ENCODE assay signal across 8 mouse cellular contexts in genomic region chr2:165159055-165159688, GRCm38 (mm10).
A peak's percentile ranks its signal among the peaks of the same experiment; 100 is the strongest.
DNase-seq lines count a peak whose midpoint lies in the region; ATAC-seq and TF ChIP-seq lines count a peak whose summit lies in the region.

No protein-coding gene starts in this region.

- H3K9me3 ChIP-seq in limb, embryonic 10.5 days (replicated peaks) = no peaks in the 10 kb centered on the region
- no peaks in the 10 kb centered on the region for H3K9me3 ChIP-seq in neural tube, embryonic 11.5 days (ENCODE audit: control insufficient read depth, low read length)

- WGBS in limb, embryonic 10.5 days = 22% methylated on average over 15 of the region's 15 CpGs
- 16% methylated on average over 15 of the region's 15 CpGs for WGBS in neural tube, embryonic 11.5 days
- WGBS in cerebellum, adult 2 months = 55% methylated on average over 15 of the region's 15 CpGs

- no peak for TF ChIP-seq POLR2A in brain, embryonic 14.5 days (IDR thresholded peaks at IDR 0.05; ENCODE audit: borderline replicate concordance, extremely low read depth, insufficient read depth, insufficient read length, poor library complexity, severe bottlenecking)
- no peak for TF ChIP-seq POLR2A in cerebellum, adult 2 months (IDR thresholded peaks at IDR 0.05; ENCODE audit: borderline replicate concordance, insufficient read depth, low read length)

- peaks cover 17% of the 10 kb centered on the region for H3K4me1 ChIP-seq in limb, embryonic 10.5 days
- peaks cover 9% of the 10 kb centered on the region; the same call in 1 of the 2 replicates for H3K4me1 ChIP-seq in neural tube, embryonic 11.5 days (ENCODE audit: control insufficient read depth, insufficient read depth, low read length)
- 0 out of 2 replicates have a peak, but pooled peaks cover 5% of the 10 kb centered on the region for H3K4me1 ChIP-seq in cerebellum, adult 2 months (ENCODE audit: control insufficient read depth, insufficient read depth, low read length)

- intact Hi-C loops in gastrocnemius, adult 2 months (cut with DNase I) = no loop called here
- intact Hi-C loops in heart, postnatal 36 days (cut with DNase I) = no loop called here

- peaks cover 55% of the 10 kb centered on the region for H3K27me3 ChIP-seq in limb, embryonic 10.5 days (ENCODE audit: low read depth, poor library complexity, severe bottlenecking)
- H3K27me3 ChIP-seq in neural tube, embryonic 11.5 days (ENCODE audit: control insufficient read depth, insufficient read depth, low read length) = peaks cover 2% of the 10 kb centered on the region; the same call in 1 of the 2 replicates
- H3K27me3 ChIP-seq in cerebellum, adult 2 months (ENCODE audit: control insufficient read depth, insufficient read depth, low read length) = no peaks in the 10 kb centered on the region

- DNase-seq in gastrocnemius, adult 2 months = peak; percentile 44
- DNase-seq in gastrocnemius, postnatal 25 days = no peak
- DNase-seq in brain, embryonic 14.5 days (ENCODE audit: low read depth) = peak; percentile 70
- DNase-seq in heart, postnatal 36 days = peak; percentile 36 to 48
- DNase-seq in limb, embryonic 10.5 days (ENCODE audit: low spot score) = peak; percentile 85
- DNase-seq in neural tube, embryonic 11.5 days (ENCODE audit: low spot score) = peak; percentile 73
- no peak for DNase-seq in cerebellum, adult 2 months
- DNase-seq in left cerebral cortex, adult 8-10 months (ENCODE audit: low spot score in 2 of 2) = no peak

- no peak for ATAC-seq in neural tube, embryonic 11.5 days (ENCODE audit: insufficient read depth, low FRiP score, low TSS enrichment)

- H3K4me2 ChIP-seq in neural tube, embryonic 11.5 days (ENCODE audit: low read depth) = no peak overlapping the region

- no peak overlapping the region for H3K27ac ChIP-seq in gastrocnemius, adult 2 months
- H3K27ac ChIP-seq in limb, embryonic 10.5 days = no peak overlapping the region
- H3K27ac ChIP-seq in neural tube, embryonic 11.5 days (ENCODE audit: low read depth, low read length) = no peak overlapping the region
- no peak overlapping the region for H3K27ac ChIP-seq in cerebellum, adult 2 months (ENCODE audit: insufficient read depth, low read length)

- H3K36me3 ChIP-seq in limb, embryonic 10.5 days = no peaks in the 10 kb centered on the region
- H3K36me3 ChIP-seq in neural tube, embryonic 11.5 days (ENCODE audit: control insufficient read depth, insufficient read depth, low read length) = no peaks in the 10 kb centered on the region

- H3K4me3 ChIP-seq in gastrocnemius, adult 2 months = no peak overlapping the region
- H3K4me3 ChIP-seq in limb, embryonic 10.5 days = no peak overlapping the region
- H3K4me3 ChIP-seq in neural tube, embryonic 11.5 days (ENCODE audit: low read depth, low read length) = no peak overlapping the region
- H3K4me3 ChIP-seq in cerebellum, adult 2 months (replicated peaks; ENCODE audit: insufficient read depth, low read depth, low read length) = no peak overlapping the region

- no peak overlapping the region for H3K9ac ChIP-seq in neural tube, embryonic 11.5 days (ENCODE audit: low read length)

- no peak for TF ChIP-seq CTCF in gastrocnemius, adult 2 months (IDR thresholded peaks at IDR 0.05)
- TF ChIP-seq CTCF in brain, embryonic 14.5 days (IDR thresholded peaks at IDR 0.05; ENCODE audit: borderline replicate concordance, extremely low read depth, insufficient read depth, insufficient read length) = no peak
- no peak for TF ChIP-seq CTCF in cerebellum, adult 2 months (IDR thresholded peaks at IDR 0.05; ENCODE audit: borderline replicate concordance, insufficient read depth, low read depth, low read length)

Comparison
In these comparisons a context has a peak if more than half of its experiments do, and no peak if none do; other contexts are left out.
1. DNase-seq: peak in gastrocnemius, adult 2 months (single experiment), brain, embryonic 14.5 days (single experiment), heart, postnatal 36 days (2 of 2), limb, embryonic 10.5 days (single experiment) and neural tube, embryonic 11.5 days (single experiment); none in gastrocnemius, postnatal 25 days (single experiment), cerebellum, adult 2 months (0 of 2) and left cerebral cortex, adult 8-10 months (0 of 2).